Mouse (Mus musculus) hindbrain, embryonic 11.5 days (tissue): ENCODE measurements around the gene 4930579F01Rik. TPM values are rescaled to one million over a fixed set of nuclear protein-coding genes. Genes with fewer than 3 reads are reported as not detected.

ENCODE experiments used
- ATAC-seq: fragments of 200-750 bp; cut with Nextera tagmentation; 2 replicates; pipeline ENCODE4 v1.8.0; 2017; ENCODE audit warnings: mild to moderate bottlenecking, moderate TSS enrichment, moderate library complexity; ENCODE audit not compliant: low FRiP score
- DNase-seq: peaks from one replicate; pipeline ENCODE4 v3.0.0-alpha.2; 2015; ENCODE audit warnings: low spot score
- H3K27ac ChIP-seq: fragments of 300-500 bp; sonication (generic); 2 replicates; pipeline ENCODE4 v1.5.1; 2014; ENCODE audit warnings: mild to moderate bottlenecking, low read depth, low read length
- H3K27me3 ChIP-seq: fragments of 300-500 bp; sonication (generic); 2 replicates; pipeline ENCODE4 v1.6.1; 2014; ENCODE audit warnings: mild to moderate bottlenecking, low read length, moderate library complexity, mixed read lengths; ENCODE audit not compliant: control insufficient read depth, insufficient read depth
- H3K36me3 ChIP-seq: fragments of 300-500 bp; sonication (generic); 2 replicates; pipeline ENCODE4 v1.6.1; 2014; ENCODE audit warnings: mild to moderate bottlenecking, low read length, moderate library complexity, mixed read lengths; ENCODE audit not compliant: control insufficient read depth, insufficient read depth
- H3K4me1 ChIP-seq: fragments of 300-500 bp; sonication (generic); replicated peaks from 2 replicates; pipeline ENCODE4 v1.6.1; 2014; ENCODE audit warnings: low read length, mixed read lengths; ENCODE audit not compliant: control insufficient read depth, insufficient read depth
- H3K4me2 ChIP-seq: fragments of 300-500 bp; sonication (generic); replicated peaks from 2 replicates; pipeline ENCODE4 v1.6.1; 2014; ENCODE audit warnings: mild to moderate bottlenecking, low read depth, low read length
- H3K4me3 ChIP-seq: fragments of 300-500 bp; sonication (generic); 2 replicates; pipeline ENCODE4 v1.5.1; 2014; ENCODE audit warnings: low read depth, low read length
- H3K9ac ChIP-seq: fragments of 300-500 bp; sonication (generic); 2 replicates; pipeline ENCODE4 v1.6.1; 2014; ENCODE audit warnings: low read depth, low read length
- H3K9me3 ChIP-seq: fragments of 300-500 bp; sonication (generic); 2 replicates; pipeline ENCODE4 v1.6.1; 2016; ENCODE audit warnings: low read length; ENCODE audit not compliant: control insufficient read depth
- WGBS: fragments of 180-500 bp; shearing (Covaris S2); extraction: QIAGEN DNeasy Blood & Tissue Kit; methylation state at CpG from one replicate; pipeline ENCODE4 v1.1.7; 2014; 5-methylcytosine and 5-hydroxymethylcytosine counted together
- polyA plus RNA-seq: library from polyadenylated mRNA; unstranded; fragments of >200 nt; fragmentation: Nextera tagmentation; extraction: Ambion mirVana; gene quantifications from 2 replicates; pipeline ENCODE4 v1.2.1, GENCODE M21; 2014

The 4930579F01Rik gene
- polyA plus RNA-seq, 1 experiment from 2014 or later, result not detected

- no peaks in the 10 kb centered on the region for H3K27me3 ChIP-seq
- no peaks in the 10 kb centered on the region for H3K9me3 ChIP-seq
- 58% methylated on average over 5 of the region's 5 CpGs for WGBS
- H3K4me1 ChIP-seq, result no peaks in the 10 kb centered on the region
- DNase-seq, result peak; percentile 80
- no peak overlapping the region for H3K4me2 ChIP-seq
- H3K9ac ChIP-seq, result no peak overlapping the region
- no peak overlapping the region for H3K4me3 ChIP-seq
- peak; percentile 43; the same call in 1 of the 2 replicates for ATAC-seq
- H3K27ac ChIP-seq, result no peak overlapping the region
- H3K36me3 ChIP-seq, result no peaks in the 10 kb centered on the region
Observed at GRCm38 (mm10) chr3:138222952-138223351, 29.3 kb upstream of the 4930579F01Rik start.

GRCm38 (mm10) chr3:138222511-138222910 lies 28.9 kb upstream of the 4930579F01Rik start:
- ATAC-seq (no peak), DNase-seq (no peak)
- no peak overlapping the region for H3K4me3 ChIP-seq
- H3K9ac ChIP-seq, result no peak overlapping the region
- H3K36me3 ChIP-seq, result no peaks in the 10 kb centered on the region
- WGBS, result 72% methylated on average over 4 of the region's 4 CpGs
- H3K4me2 ChIP-seq, result no peak overlapping the region
- H3K27ac ChIP-seq, result no peak overlapping the region
- H3K27me3 ChIP-seq, result no peaks in the 10 kb centered on the region
- no peaks in the 10 kb centered on the region for H3K9me3 ChIP-seq
- no peaks in the 10 kb centered on the region for H3K4me1 ChIP-seq

GRCm38 (mm10) chr3:138221116-138221515 lies 27.5 kb upstream of the 4930579F01Rik start:
- no peaks in the 10 kb centered on the region for H3K27me3 ChIP-seq
- H3K36me3 ChIP-seq, result no peaks in the 10 kb centered on the region
- no peak overlapping the region for H3K4me2 ChIP-seq
- no peak overlapping the region for H3K9ac ChIP-seq
- no peak for DNase-seq
- ATAC-seq, result no peak
- whole genome bisulfite sequencing, result 82% methylated on average over 11 of the region's 11 CpGs
- no peaks in the 10 kb centered on the region for H3K9me3 ChIP-seq
- H3K4me3 ChIP-seq, result no peak overlapping the region
- H3K27ac ChIP-seq, result no peak overlapping the region
- no peaks in the 10 kb centered on the region for H3K4me1 ChIP-seq

GRCm38 (mm10) chr3:138217631-138218264 lies 24.1 kb upstream of the 4930579F01Rik start, which contains the start of gene Adh7:
Adh7 (plus strand) TSS chr3:138217760.
- WGBS, result 79% methylated on average over 10 of the region's 10 CpGs
- Histone ChIP-seq H3K4me1 (no peaks in the 10 kb centered on the region), H3K27ac (no peak within 1 kb of the TSS), H3K9ac (no peak within 1 kb of the TSS), H3K4me3 (no peak within 1 kb of the TSS), H3K27me3 (no peaks in the 10 kb centered on the region), H3K4me2 (no peak within 1 kb of the TSS), H3K36me3 (no peaks in the 10 kb centered on the region), H3K9me3 (no peaks in the 10 kb centered on the region)
- ATAC-seq (no peak), DNase-seq (no peak)

GRCm38 (mm10) chr3:138216091-138216490 lies 22.5 kb upstream of the 4930579F01Rik start:
- no peak overlapping the region for H3K27ac ChIP-seq
- H3K4me2 ChIP-seq, result no peak overlapping the region
- H3K9me3 ChIP-seq, result no peaks in the 10 kb centered on the region
- no peaks in the 10 kb centered on the region for H3K36me3 ChIP-seq
- no peaks in the 10 kb centered on the region for H3K27me3 ChIP-seq
- H3K4me1 ChIP-seq, result no peaks in the 10 kb centered on the region
- DNase-seq, result no peak
- no peak overlapping the region for H3K4me3 ChIP-seq
- 88% methylated on average over 8 of the region's 8 CpGs for WGBS
- ATAC-seq, result no peak
- H3K9ac ChIP-seq, result no peak overlapping the region

GRCm38 (mm10) chr3:138215395-138215989 lies 21.9 kb upstream of the 4930579F01Rik start:
- WGBS, result 30% methylated on average over 11 of the region's 11 CpGs
- no peak overlapping the region for H3K4me3 ChIP-seq
- no peak overlapping the region for H3K4me2 ChIP-seq
- DNase-seq, result peak; percentile 44
- ATAC-seq, result peak; percentile 83
- H3K27ac ChIP-seq, result no peak overlapping the region
- no peaks in the 10 kb centered on the region for H3K27me3 ChIP-seq
- no peaks in the 10 kb centered on the region for H3K9me3 ChIP-seq
- H3K36me3 ChIP-seq, result no peaks in the 10 kb centered on the region
- no peak overlapping the region for H3K9ac ChIP-seq
- no peaks in the 10 kb centered on the region for H3K4me1 ChIP-seq

GRCm38 (mm10) chr3:138212431-138212951 lies 18.9 kb upstream of the 4930579F01Rik start:
- Histone ChIP-seq H3K36me3 (no peaks in the 10 kb centered on the region), H3K4me1 (no peaks in the 10 kb centered on the region), H3K9ac (no peak overlapping the region), H3K27me3 (no peaks in the 10 kb centered on the region), H3K9me3 (no peaks in the 10 kb centered on the region), H3K4me3 (no peak overlapping the region), H3K27ac (no peak overlapping the region), H3K4me2 (no peak overlapping the region)
- no peak for DNase-seq
- 94% methylated on average over 4 of the region's 4 CpGs for WGBS
- no peak for ATAC-seq

GRCm38 (mm10) chr3:138210432-138211075 lies 16.9 kb upstream of the 4930579F01Rik start:
- WGBS, result 86% methylated on average over 5 of the region's 5 CpGs
- Histone ChIP-seq H3K27me3 (no peaks in the 10 kb centered on the region), H3K9me3 (no peaks in the 10 kb centered on the region), H3K36me3 (no peaks in the 10 kb centered on the region), H3K9ac (no peak overlapping the region), H3K27ac (no peak overlapping the region), H3K4me1 (no peaks in the 10 kb centered on the region), H3K4me3 (no peak overlapping the region), H3K4me2 (no peak overlapping the region)
- DNase-seq, result no peak
- ATAC-seq, result no peak
